ENCODE assay signal across 20 mouse cellular contexts in genomic region chr13:51178932-51179331, GRCm38 (mm10). TPM values are rescaled to one million over a fixed set of nuclear protein-coding genes. Genes with fewer than 3 reads are reported as not detected.
"Had no signal": no experiment of that assay in that cellular context is flagged by ENCODE, and none has a peak within 500 bp of the region (broad histone marks: within the 10 kb centered on the region; RNA-seq: fewer than 3 reads in every experiment).

No protein-coding gene starts in this region.

- DNase-seq: kidney, adult 11 months; kidney, adult 8-10 months; kidney, postnatal 10 days; kidney, postnatal 36 days; layer of hippocampus, postnatal 36 days; liver, postnatal 0 days; right cerebral cortex, adult 18-20 months; right cerebral cortex, postnatal 14 days; right cerebral cortex, postnatal 4 days; thymus, postnatal 25 days had no signal

- H3K27ac ChIP-seq: intestine, embryonic 15.5 days; kidney, embryonic 15.5 days; left cerebral cortex, adult 2 months; liver, embryonic 14.5 days; midbrain, embryonic 10.5 days; midbrain, embryonic 15.5 days; neural tube, embryonic 12.5 days; neural tube, embryonic 15.5 days; stomach, embryonic 15.5 days had no signal

- H3K4me1 ChIP-seq: intestine, embryonic 15.5 days; kidney, embryonic 15.5 days; midbrain, embryonic 15.5 days; neural tube, embryonic 12.5 days; neural tube, embryonic 15.5 days; stomach, embryonic 15.5 days had no signal

- H3K9me3 ChIP-seq: intestine, embryonic 15.5 days; kidney, embryonic 15.5 days; midbrain, embryonic 15.5 days; neural tube, embryonic 12.5 days; neural tube, embryonic 15.5 days; stomach, embryonic 15.5 days had no signal

- H3K27me3 ChIP-seq: intestine, embryonic 15.5 days; kidney, embryonic 15.5 days; midbrain, embryonic 15.5 days; neural tube, embryonic 12.5 days; neural tube, embryonic 15.5 days; stomach, embryonic 15.5 days had no signal

- H3K36me3 ChIP-seq: intestine, embryonic 15.5 days; kidney, embryonic 15.5 days; midbrain, embryonic 10.5 days; midbrain, embryonic 15.5 days; neural tube, embryonic 12.5 days; neural tube, embryonic 15.5 days; stomach, embryonic 15.5 days had no signal

- H3K4me3 ChIP-seq: intestine, embryonic 15.5 days; kidney, embryonic 15.5 days; left cerebral cortex, adult 2 months; midbrain, embryonic 10.5 days; midbrain, embryonic 15.5 days; neural tube, embryonic 12.5 days; neural tube, embryonic 15.5 days; stomach, embryonic 15.5 days had no signal

- H3K4me2 ChIP-seq: intestine, embryonic 15.5 days; kidney, embryonic 15.5 days; midbrain, embryonic 15.5 days; neural tube, embryonic 12.5 days; neural tube, embryonic 15.5 days; stomach, embryonic 15.5 days had no signal

- H3K9ac ChIP-seq: intestine, embryonic 15.5 days; kidney, embryonic 15.5 days; liver, embryonic 14.5 days; liver, postnatal 0 days; midbrain, embryonic 15.5 days; neural tube, embryonic 12.5 days; neural tube, embryonic 15.5 days; stomach, embryonic 15.5 days had no signal

- ATAC-seq: intestine, embryonic 15.5 days; liver, postnatal 0 days; midbrain, embryonic 15.5 days had no signal

RNA-seq across cellular contexts. Expression of gene Nxnl2, which starts 8.1 kb away (rescaled TPM):
- total RNA-seq: megakaryocyte progenitor cell, adult 5-6 weeks had no signal
